Mouse (Mus musculus): ENCODE measurements around the gene Car2.

DNA sequence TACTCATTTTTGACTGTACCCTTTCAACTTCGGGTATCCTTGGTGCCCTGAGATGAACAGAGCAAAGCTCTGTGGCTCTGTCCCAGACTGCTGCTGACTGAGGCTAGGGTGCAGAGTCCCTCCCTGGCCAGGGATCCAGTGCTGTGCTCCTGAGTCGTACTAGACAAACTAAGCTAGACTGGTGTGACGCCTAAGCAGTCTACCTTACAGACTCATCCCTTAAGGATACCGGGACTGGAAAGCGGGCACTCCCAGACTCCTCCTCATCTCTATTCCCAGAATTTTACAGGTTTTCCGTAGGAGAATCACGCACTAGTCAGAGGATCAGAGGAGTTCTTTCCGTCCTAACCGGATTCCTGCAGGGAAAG is 23.4 kb upstream of the Car2 start:
- TF ChIP-seq CTCF (IDR thresholded peaks at IDR 0.05; ENCODE audit: control insufficient read depth, insufficient read depth, insufficient replicate concordance, low read depth, low read length) (no peak), POLR2A (IDR thresholded peaks at IDR 0.05; ENCODE audit: control insufficient read depth, low read depth, low read length) (no peak)
